Mouse (Mus musculus): Measurements from ENCODE around the gene March10.

DNA sequence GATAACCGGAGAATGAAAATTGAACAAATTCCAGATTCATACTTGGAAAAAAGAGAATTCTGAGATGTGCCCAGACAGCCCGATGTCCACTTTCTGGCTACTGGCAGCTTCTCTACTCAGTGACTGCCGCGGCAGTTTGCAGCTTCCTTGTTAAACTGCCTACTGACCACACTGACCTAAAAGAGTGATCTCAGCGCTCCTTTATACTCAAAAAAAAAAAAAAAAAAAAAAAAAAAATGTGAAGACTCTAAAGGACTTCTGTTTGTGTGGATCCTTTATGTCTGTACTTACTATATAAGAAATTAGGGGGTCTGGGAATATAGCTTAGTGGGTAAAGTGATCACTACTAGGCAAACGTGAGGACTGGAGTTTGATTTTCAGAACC lies 17.8 kb upstream of the March10 start:
- TF ChIP-seq POLR2A (IDR thresholded peaks at IDR 0.05; ENCODE audit: low read depth, low read length) (no peak), CTCF (IDR thresholded peaks at IDR 0.05; ENCODE audit: extremely low read depth, insufficient read length, insufficient replicate concordance, low read depth, low read length) (no peak)

All from small intestine, adult 2 months (tissue).